Mouse (Mus musculus): Measurements from ENCODE around the gene 1600002K03Rik.
"Not testable (repeated sequence)": the region's sequence is repeated elsewhere in the genome, so short reads cannot be mapped to it uniquely, and the experiment has no call there.

The 1600002K03Rik gene

DNA sequence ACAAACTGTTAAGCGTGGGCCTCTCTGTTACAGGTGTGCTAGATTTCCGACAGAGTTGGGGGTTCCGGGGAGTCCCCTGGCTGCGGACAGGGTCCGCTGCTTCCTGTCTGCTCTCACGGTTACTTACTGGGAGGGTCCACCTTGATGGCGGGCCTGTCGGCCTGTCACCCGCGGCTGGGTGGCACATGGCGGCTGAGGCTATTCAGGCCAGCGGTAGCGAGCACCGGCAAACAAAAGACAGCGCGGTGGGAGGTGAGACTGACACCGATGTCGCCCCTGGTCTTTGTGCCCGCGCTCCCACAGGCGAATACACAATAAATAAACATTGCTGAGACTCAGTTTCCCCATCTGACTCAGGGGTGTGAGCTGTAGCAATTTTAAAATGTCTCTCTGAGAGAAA lies 17.3 kb downstream of the 1600002K03Rik start:
- DNase-seq: no peak

DNA sequence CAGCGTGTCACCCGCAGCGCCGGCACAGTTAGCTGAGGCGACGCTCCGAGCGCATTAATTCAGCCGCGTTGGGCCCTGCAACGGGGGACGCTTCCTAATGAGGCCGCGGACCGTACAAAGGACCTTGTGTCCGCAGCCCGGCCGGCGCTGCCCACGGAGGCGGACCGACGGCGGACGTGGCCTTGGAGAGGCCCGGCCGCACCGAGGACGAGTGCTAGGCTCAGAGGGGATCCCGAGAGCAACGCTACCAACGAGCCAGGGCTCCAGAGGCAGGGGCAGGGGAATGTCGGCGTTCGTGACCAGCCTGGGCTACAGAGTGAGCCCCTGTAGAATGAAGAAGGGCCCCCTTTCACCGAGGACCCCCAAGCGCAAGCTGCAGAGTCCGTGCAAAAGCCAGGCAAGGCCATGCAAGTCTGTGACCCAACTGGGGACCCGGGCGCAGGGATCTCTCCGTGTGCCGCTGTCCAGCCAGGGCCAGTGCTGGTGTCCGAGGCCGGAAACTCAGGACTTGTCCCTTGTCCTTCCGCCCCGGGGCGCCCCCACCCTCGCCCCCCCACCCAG lies 17.8 kb downstream of the 1600002K03Rik start:
- DNase-seq: peak; percentile 45

DNA sequence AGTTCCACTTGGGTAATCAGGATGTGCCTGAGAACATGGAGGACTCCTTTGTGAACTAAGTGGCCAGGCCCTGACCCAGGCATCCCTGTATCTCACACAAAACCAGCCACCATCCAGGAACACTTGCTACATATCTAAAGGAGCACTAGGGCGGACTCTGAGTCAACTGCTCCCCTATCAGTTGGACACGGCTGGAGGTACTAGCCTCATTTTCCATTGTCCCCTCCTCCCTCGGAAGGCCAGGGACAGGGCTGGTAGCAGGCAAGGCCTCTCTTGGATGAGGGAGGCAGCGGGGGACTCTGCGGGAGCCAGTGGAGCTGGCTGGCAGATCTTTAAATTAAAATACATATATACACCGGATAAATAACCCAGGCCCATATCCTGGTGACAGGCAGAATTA lies 21.2 kb downstream of the 1600002K03Rik start:
- DNase-seq: no peak

DNA sequence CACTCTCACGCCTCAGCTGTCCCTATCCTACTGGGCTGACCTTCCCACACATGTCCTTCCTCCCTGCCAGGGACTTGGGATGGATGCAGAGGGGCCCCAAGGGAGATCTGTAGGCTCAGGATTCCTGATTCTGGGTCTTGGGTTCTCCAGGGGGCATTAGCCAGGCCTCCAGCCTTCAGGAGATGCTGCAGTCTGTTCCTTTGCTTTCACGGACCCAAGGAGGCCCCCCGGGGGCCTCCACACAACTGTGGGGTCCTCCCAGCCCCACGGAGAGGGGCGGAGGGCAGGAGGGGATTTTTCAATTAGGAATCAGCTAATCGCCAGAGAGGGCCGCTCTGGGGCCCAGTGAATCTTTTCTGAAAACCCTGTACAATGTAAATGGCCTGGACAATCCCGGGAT lies 21.7 kb downstream of the 1600002K03Rik start:
- DNase-seq: no peak

DNA sequence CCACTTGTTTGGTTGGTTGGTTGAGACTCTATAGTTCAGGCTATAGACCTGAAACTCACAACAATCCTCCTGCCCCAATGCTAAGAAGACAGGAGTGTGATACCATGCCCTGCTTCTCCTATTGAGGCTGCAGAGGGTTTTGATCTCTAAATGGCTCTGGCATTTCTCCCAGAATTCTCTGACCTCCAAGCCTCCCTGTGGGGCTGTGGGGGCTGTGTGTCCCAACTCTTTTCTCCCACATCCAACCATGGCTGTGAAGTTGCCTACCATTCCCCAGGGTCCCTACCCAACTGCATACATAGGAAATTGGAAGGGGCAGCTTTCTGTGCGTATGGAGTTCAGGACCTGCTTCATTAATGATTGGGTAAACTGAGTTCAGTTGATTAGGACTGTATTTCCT lies 23.4 kb downstream of the 1600002K03Rik start:
- DNase-seq: no peak

DNA sequence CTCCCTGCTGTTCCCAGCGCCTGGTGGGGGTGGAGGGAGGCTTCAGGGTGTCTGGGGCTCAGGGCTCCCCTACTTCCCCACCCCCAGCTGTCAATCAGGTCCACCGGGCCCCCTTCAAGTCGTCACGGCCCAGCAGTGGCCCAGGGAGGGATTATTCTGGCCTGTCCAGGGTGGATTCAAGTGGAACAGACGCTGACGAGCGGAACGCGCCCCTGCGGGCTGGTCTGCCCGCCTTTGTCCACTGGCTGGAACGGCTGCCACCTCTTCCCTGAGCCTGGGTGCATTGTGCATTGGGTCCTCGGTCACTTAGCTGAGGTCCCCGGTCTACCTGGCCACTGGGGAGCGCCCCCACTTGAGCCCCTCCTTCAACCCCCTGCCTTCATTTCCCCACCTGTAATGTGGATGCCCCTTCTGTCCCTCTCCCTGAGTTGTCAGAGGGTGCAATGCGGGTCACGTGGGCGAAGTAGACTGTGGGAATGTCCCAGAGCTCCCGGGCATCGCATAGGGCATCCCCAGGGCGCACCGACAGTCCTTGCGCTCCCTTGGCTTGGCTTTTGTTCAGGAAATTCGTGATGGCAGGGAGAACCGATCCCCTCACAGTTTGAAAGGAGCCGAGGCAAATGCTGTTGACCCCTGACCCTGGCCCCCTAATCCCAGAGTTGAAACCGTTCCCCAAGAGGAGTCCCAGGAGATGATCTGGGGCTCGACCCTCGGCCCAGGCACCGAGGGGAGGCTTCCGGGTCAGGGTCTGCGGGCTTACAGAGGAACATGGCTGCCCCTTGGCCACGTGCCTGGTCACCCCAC lies 24.2 kb downstream of the 1600002K03Rik start:
- no peak for DNase-seq

DNA sequence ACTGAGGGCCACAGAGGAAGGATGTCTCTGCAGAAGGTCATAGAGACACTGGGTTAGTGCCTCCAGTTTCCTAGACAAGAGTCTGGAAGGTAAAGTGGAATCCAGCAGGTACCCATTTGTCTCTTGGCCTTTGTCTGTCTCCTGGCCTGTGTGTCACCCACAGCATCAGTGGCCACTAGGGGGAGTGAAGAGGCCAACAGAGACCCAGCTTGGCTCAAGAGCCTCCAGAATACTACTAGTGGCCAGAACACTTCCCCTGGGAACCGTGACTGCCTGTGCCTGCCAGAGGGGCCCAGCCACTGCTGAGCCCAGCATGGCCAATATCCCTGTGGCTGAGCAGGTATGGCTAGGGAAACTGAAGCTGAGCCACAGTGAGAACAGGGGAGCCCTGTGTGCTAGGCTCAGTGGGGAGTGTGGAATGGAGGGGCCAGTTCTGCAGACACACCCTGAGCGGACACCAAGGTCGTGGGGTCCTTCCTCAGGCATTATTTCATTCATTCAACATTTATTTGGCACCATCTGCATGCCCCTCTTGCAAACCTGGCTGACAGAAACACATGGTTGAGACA lies 26.8 kb downstream of the 1600002K03Rik start:
- DNase-seq: peak; percentile 85

DNA sequence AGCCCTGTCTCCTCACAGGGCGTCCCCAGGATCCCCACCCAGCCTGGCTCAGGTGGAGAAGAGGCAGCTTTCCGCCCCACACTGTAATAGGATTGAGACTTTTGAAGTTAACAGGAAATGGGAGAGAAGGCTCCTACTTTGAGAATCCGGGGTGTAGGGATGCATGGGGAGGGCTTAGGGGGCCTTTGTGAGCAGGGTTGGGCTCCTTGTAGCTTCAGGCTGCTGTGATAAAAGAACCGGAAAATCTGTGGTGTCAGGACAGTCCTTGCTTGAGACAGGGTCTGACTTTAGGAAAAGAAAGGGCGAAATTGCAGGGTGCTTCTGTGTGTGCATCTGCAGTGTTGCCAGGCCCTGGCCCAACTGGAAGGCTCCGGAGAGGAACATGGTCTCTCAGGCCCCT lies 27.7 kb downstream of the 1600002K03Rik start:
- no peak for DNase-seq

DNA sequence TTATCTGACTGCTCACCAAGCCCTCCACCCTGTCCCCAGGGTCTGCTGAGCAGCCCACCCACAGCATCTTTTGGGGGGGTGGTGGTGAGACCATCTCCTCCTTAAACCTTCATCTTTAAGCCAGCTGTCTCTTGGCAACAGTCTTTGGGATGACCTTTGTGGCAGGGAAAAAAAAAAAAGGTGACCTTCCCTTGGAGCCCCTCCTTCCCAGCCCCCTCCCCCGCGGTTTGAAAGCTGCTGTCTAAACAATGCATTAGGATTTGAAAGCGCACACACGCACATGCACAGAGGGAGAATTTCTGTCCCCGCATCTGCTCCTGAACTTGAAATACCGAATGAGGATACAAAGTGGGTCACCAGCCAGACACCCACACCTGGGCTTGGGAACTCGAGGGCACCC lies 31.3 kb downstream of the 1600002K03Rik start:
- DNase-seq: no peak

DNA sequence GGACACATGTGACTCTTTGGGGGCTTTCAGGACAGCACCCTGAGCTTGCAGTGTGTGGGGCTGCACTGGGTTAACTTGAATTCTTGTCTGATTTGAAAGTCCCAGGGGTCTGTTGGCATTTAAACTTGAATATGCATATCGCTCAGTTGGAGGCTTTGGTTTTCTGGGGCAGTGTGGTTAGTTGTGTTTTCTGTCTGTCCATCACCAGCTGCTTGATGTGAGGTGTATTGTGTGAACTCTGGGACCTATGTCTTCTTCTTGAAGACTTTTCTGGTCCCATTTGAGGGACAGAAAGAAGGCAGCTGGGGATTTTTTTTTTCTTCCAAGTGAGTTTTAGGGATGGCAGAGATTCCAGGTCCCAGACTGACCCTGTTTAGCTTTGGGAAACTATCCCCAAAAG lies 34.5 kb downstream of the 1600002K03Rik start:
- no peak for DNase-seq

DNA sequence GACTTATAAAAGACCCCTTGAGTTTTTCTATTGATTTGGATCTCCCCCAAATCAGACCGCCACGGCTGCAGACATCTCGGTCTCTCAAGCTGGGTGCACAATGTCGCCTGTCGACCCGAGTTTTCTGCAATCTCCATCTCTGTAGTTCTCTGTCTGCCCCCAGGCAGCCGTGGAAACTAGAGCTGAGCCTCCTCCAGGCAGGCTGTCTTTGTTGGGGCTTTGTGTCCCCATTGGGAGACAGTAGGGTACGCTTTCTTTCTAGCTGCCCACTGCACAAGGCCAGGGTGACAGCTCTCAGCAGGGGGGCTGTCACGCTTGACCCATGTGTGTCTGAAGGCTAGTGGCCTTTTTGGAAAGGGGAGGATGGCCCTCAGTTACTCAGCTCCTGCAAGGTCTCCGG lies 34.9 kb downstream of the 1600002K03Rik start:
- no peak for DNase-seq

DNA sequence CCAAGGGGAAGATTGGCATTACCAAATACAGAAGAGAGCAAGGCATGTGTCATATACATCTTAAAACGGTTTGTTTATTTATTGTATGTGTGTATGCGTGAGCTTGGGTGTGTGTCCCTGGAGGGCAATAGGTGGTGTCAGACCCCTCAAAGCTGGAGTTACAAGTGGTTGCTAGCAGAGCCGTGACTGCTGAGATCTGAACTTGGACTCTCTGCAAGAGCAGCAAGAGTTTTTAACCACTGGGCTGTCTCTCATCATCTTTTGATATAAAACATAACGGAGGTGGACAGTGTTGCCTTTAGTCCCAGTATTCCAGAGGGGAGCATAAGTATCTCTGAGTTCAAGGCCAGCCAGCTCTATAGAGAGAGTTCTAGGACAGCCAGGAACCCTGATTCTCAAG lies 35.5 kb downstream of the 1600002K03Rik start:
- no peak for DNase-seq

DNA sequence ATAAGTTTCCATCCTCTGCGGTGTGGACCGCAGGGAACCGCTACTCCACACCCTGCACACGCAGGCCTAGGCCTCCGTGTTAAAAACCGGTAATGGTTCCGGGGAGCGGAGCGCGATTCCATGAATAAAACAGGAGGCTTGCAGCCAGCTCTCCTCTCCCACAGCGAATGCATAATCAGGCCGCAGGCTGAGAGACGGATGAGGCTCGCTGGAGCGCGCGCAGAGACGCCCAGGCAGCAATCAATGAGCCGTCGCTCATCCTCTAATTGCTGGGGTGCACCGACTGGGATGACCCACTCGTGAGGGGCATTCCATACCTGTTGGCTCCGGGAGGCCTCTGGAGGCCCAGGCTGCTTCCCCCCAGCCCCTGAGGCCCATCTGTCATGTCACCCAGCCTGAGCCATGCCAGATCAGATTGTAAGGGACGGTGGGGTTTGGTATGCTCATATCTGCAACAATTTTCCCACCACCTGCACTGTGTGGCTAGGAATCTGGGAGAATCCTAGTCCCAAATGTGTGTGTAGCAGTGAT lies 36.2 kb downstream of the 1600002K03Rik start:
- no peak for DNase-seq

DNA sequence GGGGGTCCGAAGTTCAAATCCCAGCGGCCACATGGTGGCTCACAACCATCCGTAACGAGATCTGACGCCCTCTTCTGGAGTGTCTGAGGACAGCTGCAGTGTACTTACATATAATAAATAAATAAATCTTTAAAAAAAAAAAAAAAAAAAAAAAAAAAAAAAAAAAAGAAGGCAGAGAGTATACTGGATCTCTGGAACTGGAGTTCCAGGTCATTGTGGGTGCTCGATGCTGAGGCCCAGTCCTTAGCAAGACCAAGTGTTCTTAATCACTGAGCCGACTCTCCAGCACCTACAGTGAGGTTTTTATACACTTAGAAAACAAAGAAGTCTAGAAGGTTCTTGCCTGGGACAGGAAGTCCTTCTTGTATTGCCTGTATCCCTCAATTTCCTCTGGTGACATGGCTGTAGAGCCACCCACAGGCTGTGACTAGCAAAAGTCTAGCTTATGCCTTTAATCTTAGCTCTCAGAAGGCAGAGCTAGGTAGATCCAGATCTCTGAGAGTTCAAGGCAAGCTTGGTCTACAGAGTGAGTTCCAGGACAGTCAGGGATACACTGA lies 38.9 kb downstream of the 1600002K03Rik start:
- DNase-seq: not testable (repeated sequence)

DNA sequence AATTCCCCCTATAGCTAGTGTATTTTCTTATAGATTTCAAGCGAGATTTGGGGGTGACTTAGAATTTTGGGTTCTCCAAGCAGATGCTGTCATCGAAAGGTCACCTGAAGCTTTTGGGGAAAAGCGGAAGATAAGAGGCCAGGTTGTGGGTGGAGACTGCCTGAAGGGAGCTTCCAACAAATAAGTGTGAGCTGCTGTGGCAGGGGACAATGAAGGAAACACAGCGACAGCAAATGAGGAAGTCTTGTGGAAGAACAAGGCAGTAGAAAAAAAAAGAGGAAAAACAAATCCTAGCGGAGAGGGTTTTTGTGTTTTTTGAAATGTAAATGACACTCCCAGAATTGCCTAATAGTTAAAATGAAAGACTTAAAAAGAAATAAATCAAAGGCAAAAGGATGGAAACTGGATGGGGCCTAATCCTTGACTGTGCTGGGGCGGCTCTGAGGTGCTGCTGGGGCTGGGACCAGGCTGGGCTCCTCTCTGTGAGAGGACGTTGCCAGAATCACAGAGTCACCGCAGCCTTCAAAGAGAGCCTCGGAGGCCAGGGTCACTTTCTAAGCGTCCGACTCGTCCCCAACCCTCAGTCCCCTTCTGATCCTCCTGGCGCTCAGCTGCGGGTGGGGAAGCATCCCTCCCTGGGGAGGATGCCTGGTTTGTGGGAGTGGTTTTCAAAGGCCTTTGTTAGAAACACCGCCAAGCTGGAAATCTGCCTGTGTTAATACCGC lies 42.5 kb downstream of the 1600002K03Rik start:
- DNase-seq: no peak

DNA sequence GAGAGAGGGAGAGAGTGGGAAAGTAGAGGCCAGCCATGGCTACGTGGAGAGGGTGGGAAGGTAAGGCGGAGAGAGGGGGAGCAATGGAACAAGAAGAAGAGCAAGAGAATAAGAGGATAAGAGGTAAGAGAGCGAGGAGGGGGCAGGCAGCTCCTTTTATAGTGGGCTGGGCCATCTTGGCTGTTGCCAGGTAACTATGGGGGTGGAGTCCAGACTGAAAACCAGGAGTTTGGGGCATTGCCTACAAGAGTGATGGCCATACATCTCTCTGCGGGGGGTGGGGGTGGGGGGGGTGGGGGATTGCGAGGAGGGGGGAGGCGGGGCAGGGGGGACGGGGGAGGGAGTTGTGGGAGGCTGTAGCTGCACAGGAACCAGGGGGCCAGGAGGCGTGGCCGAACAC lies 47.9 kb downstream of the 1600002K03Rik start:
- no peak for DNase-seq

DNA sequence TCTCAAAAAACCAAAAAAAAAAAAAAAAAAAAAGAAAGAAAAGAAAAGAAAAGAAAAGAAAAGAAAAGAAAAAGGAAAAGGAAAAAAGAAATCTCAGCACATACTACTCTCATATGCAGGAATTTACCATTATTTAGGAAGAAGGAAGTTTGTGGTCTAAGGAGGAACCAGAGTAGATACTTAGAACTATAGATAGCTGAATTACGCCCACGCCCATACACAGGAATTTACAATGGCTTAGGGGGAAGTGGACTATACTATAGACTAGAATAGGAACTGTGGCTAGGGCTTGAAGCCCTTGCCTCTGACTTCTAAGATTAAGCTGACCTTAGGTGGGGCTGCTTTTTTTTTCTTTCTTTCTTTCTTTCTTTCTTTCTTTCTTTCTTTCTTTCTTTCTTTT lies 50.4 kb downstream of the 1600002K03Rik start:
- not testable (repeated sequence) for DNase-seq

Measured in layer of hippocampus, adult 9-11 months (tissue).